Mouse (Mus musculus): ENCODE data around the gene Itsn1. TPM values are rescaled to one million over a fixed set of nuclear protein-coding genes. Genes with fewer than 3 reads are reported as not detected.
A peak's percentile ranks its signal among the peaks of the same experiment; 100 is the strongest.

The Itsn1 gene
- total RNA-seq (2021): 100 to 1,000 TPM; 118 to 127 TPM
- long read RNA-seq, experiment 1, full-length matches to known transcripts: 11 of 38 reads
- long read RNA-seq, experiment 1, partial matches to known transcripts: 10 of 38 reads
- long read RNA-seq, experiment 1, other reads (novel, unspliced or antisense): 17 of 38 reads
- long read RNA-seq, experiment 2, full-length matches to known transcripts: 15 of 36 reads
- long read RNA-seq, experiment 2, partial matches to known transcripts: 10 of 36 reads
- long read RNA-seq, experiment 2, other reads (novel, unspliced or antisense): 11 of 36 reads

GRCm38 (mm10) chr16:91729066-91729482 is at the start of gene Itsn1:
Itsn1 (plus strand) TSS chr16:91729281.
- peak; percentile 97 to 99 for DNase-seq (ENCODE audit: low spot score in 2 of 2)
- intact Hi-C loops (cut with DNase I): loop anchor here (5.0 kb wide), 1 partner anchor 188 kb away; no protein-coding TSS in a partner anchor

- intact Hi-C loops (cut with DNase I): no loop called here
- DNase-seq (ENCODE audit: low spot score in 2 of 2): no peak
Measured at GRCm38 (mm10) chr16:91680656-91681055, 48.4 kb upstream of the Itsn1 start.

- intact Hi-C loops (cut with DNase I): no loop called here
- no peak for DNase-seq (ENCODE audit: low spot score in 2 of 2)
Measured at GRCm38 (mm10) chr16:91685526-91685925, 43.6 kb upstream of the Itsn1 start.

GRCm38 (mm10) chr16:91686369-91686768 is 42.7 kb upstream of the Itsn1 start:
- intact Hi-C loops (cut with DNase I): no loop called here
- no peak for DNase-seq (ENCODE audit: low spot score in 2 of 2)

- DNase-seq (ENCODE audit: low spot score in 2 of 2): no peak
- intact Hi-C loops (cut with DNase I): no loop called here
Measured at GRCm38 (mm10) chr16:91688023-91688618, 41.0 kb upstream of the Itsn1 start.

GRCm38 (mm10) chr16:91688619-91689334 is 40.3 kb upstream of the Itsn1 start, which contains the start of gene Donson:
Donson (minus strand) TSS chr16:91688770.
- DNase-seq (ENCODE audit: low spot score in 2 of 2): peak; percentile 92 to 94
- intact Hi-C loops (cut with DNase I): no loop called here

GRCm38 (mm10) chr16:91689791-91690190 is 39.3 kb upstream of the Itsn1 start:
- DNase-seq (ENCODE audit: low spot score in 2 of 2): no peak
- intact Hi-C loops (cut with DNase I): loop anchor here (5.0 kb wide), 1 partner anchor 228 kb away; no protein-coding TSS in a partner anchor

- peak; percentile 69 to 80 for DNase-seq (ENCODE audit: low spot score in 2 of 2)
- intact Hi-C loops (cut with DNase I): loop anchor here (5.0 kb wide), 1 partner anchor 223 kb away; no protein-coding TSS in a partner anchor
Measured at GRCm38 (mm10) chr16:91694455-91695084, 34.5 kb upstream of the Itsn1 start.

- no peak for DNase-seq (ENCODE audit: low spot score in 2 of 2)
- intact Hi-C loops (cut with DNase I): no loop called here
Measured at GRCm38 (mm10) chr16:91695108-91695755, 33.8 kb upstream of the Itsn1 start.

- DNase-seq (ENCODE audit: low spot score in 2 of 2): no peak
- intact Hi-C loops (cut with DNase I): no loop called here
Measured at GRCm38 (mm10) chr16:91698995-91699394, 30.1 kb upstream of the Itsn1 start.

GRCm38 (mm10) chr16:91701908-91702307 is 27.2 kb upstream of the Itsn1 start:
- no peak for DNase-seq (ENCODE audit: low spot score in 2 of 2)
- intact Hi-C loops (cut with DNase I): no loop called here

- no peak for DNase-seq (ENCODE audit: low spot score in 2 of 2)
- intact Hi-C loops (cut with DNase I): no loop called here
Measured at GRCm38 (mm10) chr16:91702771-91703188, 26.3 kb upstream of the Itsn1 start.

- peak; percentile 39 to 53 for DNase-seq (ENCODE audit: low spot score in 2 of 2)
- intact Hi-C loops (cut with DNase I): no loop called here
Measured at GRCm38 (mm10) chr16:91704603-91705340, 24.3 kb upstream of the Itsn1 start.

GRCm38 (mm10) chr16:91710241-91710640 is 18.8 kb upstream of the Itsn1 start:
- DNase-seq (ENCODE audit: low spot score in 2 of 2): no peak
- intact Hi-C loops (cut with DNase I): no loop called here

- intact Hi-C loops (cut with DNase I): no loop called here
- no peak for DNase-seq (ENCODE audit: low spot score in 2 of 2)
Measured at GRCm38 (mm10) chr16:91716927-91717349, 12.1 kb upstream of the Itsn1 start.

GRCm38 (mm10) chr16:91717399-91717798 is 11.7 kb upstream of the Itsn1 start:
- DNase-seq (ENCODE audit: low spot score in 2 of 2): no peak

GRCm38 (mm10) chr16:91724247-91724646 is 4.8 kb upstream of the Itsn1 start:
- intact Hi-C loops (cut with DNase I): no loop called here
- DNase-seq (ENCODE audit: low spot score in 2 of 2): peak; percentile 49 to 65

More at GRCm38 (mm10) chr16:91717399-91717798, 11.7 kb upstream of the Itsn1 start:
- intact Hi-C loops (cut with DNase I): no loop called here

- intact Hi-C loops (cut with DNase I): loop anchor here (5.0 kb wide), 1 partner anchor 190 kb away; no protein-coding TSS in a partner anchor
- no peak for DNase-seq (ENCODE audit: low spot score in 2 of 2)
Measured at GRCm38 (mm10) chr16:91727433-91727832, 1.6 kb upstream of the Itsn1 start.
